9 mouse cellular contexts compared by ENCODE assay signal in genomic region chr4:25179617-25180208, GRCm38 (mm10).
DNase-seq lines count a peak whose midpoint lies in the region; ATAC-seq and TF ChIP-seq lines count a peak whose summit lies in the region.
"Had no signal": no experiment of that assay in that cellular context is flagged by ENCODE, and none has a peak within 500 bp of the region (broad histone marks: within the 10 kb centered on the region; RNA-seq: fewer than 3 reads in every experiment).

No protein-coding gene starts in this region.

- H3K9ac ChIP-seq in liver, postnatal 0 days (replicated peaks): no peak overlapping the region
- no peak overlapping the region for H3K9ac ChIP-seq in forebrain, postnatal 0 days
- H3K9ac ChIP-seq: neural tube, embryonic 13.5 days had no signal

- no peak overlapping the region for H3K4me3 ChIP-seq in liver, postnatal 0 days (ENCODE audit: low read depth, low read length)
- H3K4me3 ChIP-seq in forebrain, postnatal 0 days (ENCODE audit: low read depth, low read length): no peak overlapping the region
- H3K4me3 ChIP-seq: neural tube, embryonic 13.5 days had no signal

- WGBS in liver, postnatal 0 days (ENCODE audit: insufficient replicate concordance): 59% methylated on average over 4 of the region's 4 CpGs
- WGBS in forebrain, postnatal 0 days: 65% methylated on average over 4 of the region's 4 CpGs

- no peaks in the 10 kb centered on the region for H3K4me1 ChIP-seq in liver, postnatal 0 days (ENCODE audit: insufficient read depth)
- H3K4me1 ChIP-seq in forebrain, postnatal 0 days (ENCODE audit: insufficient read depth): no peaks in the 10 kb centered on the region
- H3K4me1 ChIP-seq: neural tube, embryonic 13.5 days had no signal

- no peak overlapping the region for H3K4me2 ChIP-seq in liver, postnatal 0 days (ENCODE audit: low read depth, low read length)
- no peak overlapping the region for H3K4me2 ChIP-seq in forebrain, postnatal 0 days (ENCODE audit: low read depth)
- H3K4me2 ChIP-seq: neural tube, embryonic 13.5 days had no signal

- H3K9me3 ChIP-seq in liver, postnatal 0 days (ENCODE audit: low read length): no peaks in the 10 kb centered on the region
- no peaks in the 10 kb centered on the region for H3K9me3 ChIP-seq in forebrain, postnatal 0 days (ENCODE audit: low read length)
- H3K9me3 ChIP-seq: neural tube, embryonic 13.5 days had no signal

- peak; percentile 22 to 39 for DNase-seq in cerebellum, postnatal 10 days
- DNase-seq in cerebellum, adult 9-11 months: no peak
- DNase-seq in liver, postnatal 0 days: no peak
- no peak for DNase-seq in liver
- peak; percentile 76 for DNase-seq in forebrain, postnatal 0 days
- peak; percentile 58 for DNase-seq in retina, embryonic 14.5 days (ENCODE audit: low spot score)
- DNase-seq in adrenal gland, postnatal 10 days: no peak

- no peak for TF ChIP-seq EP300 in liver, postnatal 0 days (IDR thresholded peaks at IDR 0.05; ENCODE audit: low read depth)

- no peak overlapping the region for H3K27ac ChIP-seq in liver, postnatal 0 days (ENCODE audit: low read depth)
- no peak overlapping the region for H3K27ac ChIP-seq in forebrain, postnatal 0 days (ENCODE audit: low read depth, low read length)
- H3K27ac ChIP-seq: neural tube, embryonic 13.5 days had no signal

- peak; percentile 22; the same call in 1 of the 2 replicates for TF ChIP-seq CTCF in liver, postnatal 0 days (IDR thresholded peaks at IDR 0.05; ENCODE audit: low read depth)
- peak; percentile 73 for TF ChIP-seq CTCF in forebrain, postnatal 0 days (IDR thresholded peaks at IDR 0.05; ENCODE audit: low read depth)

- H3K27me3 ChIP-seq in liver, postnatal 0 days (ENCODE audit: insufficient read depth, low read length): no peaks in the 10 kb centered on the region
- no peaks in the 10 kb centered on the region for H3K27me3 ChIP-seq in forebrain, postnatal 0 days (ENCODE audit: insufficient read depth, low read length)
- H3K27me3 ChIP-seq: neural tube, embryonic 13.5 days had no signal

- ATAC-seq in liver, postnatal 0 days: no peak
- peak; percentile 99 for ATAC-seq in forebrain, postnatal 0 days
- no peak for ATAC-seq in erythroid progenitor cell, adult 5-6 weeks (replicated peaks; ENCODE audit: low FRiP score, poor library complexity, severe bottlenecking)

- H3K36me3 ChIP-seq in liver, postnatal 0 days (replicated peaks; ENCODE audit: insufficient read depth, low read length): no peaks in the 10 kb centered on the region
- no peaks in the 10 kb centered on the region for H3K36me3 ChIP-seq in forebrain, postnatal 0 days (ENCODE audit: insufficient read depth)
- H3K36me3 ChIP-seq: neural tube, embryonic 13.5 days had no signal

Comparison
In these comparisons a context has a peak if more than half of its experiments do, and no peak if none do; other contexts are left out.
1. DNase-seq: peak in cerebellum, postnatal 10 days (2 of 2), forebrain, postnatal 0 days (single experiment) and retina, embryonic 14.5 days (single experiment); none in cerebellum, adult 9-11 months (single experiment), liver, postnatal 0 days (single experiment), liver (single experiment) and adrenal gland, postnatal 10 days (single experiment).